Comparison of ENCODE assay signal across 8 mouse cellular contexts in the genomic region with DNA sequence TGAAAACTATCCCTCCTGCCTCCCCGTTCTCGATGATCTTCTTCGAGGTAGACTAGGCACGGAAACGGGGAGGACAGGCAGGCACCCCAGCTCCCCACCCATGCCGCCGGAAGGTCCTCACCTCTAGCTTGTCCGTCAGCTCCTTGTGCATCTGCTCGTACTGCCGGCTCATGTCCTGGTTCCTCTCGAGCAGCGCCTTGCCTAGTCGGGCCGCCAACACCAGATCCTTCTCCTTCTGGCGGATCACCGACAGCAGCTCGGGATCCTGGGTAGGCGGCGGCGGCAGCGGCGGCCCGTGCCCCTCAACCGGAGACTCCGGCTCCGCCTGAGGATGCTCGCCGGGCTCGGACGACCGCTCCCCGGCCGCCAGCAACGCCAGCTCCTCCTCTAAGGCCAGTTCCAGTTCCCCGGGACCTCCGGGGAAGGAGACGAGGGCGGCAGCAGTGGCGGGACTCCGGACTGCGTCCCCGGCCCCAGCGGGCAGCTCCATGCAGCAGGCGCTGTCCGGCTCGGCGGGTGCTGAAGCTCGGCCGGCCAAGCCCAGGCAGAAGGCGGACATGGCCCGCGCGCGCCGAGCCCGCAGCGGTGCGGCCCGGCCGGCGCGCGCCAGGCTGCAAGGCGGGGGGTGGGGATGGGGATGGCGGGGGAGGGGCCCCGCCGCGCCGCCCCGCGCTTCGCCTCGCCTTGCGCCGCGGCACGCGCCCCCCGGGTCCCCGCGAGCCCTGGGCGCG. TPM values are rescaled to one million over a fixed set of nuclear protein-coding genes. Genes with fewer than 3 reads are reported as not detected.
DNase-seq lines count a peak whose midpoint lies in the region; ATAC-seq lines count a peak whose summit lies in the region.

A gene (minus strand): TSS at position 621 of the 731 bp plus-strand sequence.

- H3K27ac ChIP-seq in heart, embryonic 12.5 days (ENCODE audit: poor library complexity, severe bottlenecking), result no peak within 1 kb of the TSS
- peak within 1 kb of the TSS; percentile 58; the same call in 1 of the 2 replicates for H3K27ac ChIP-seq in kidney, embryonic 16.5 days (ENCODE audit: low read length)
- H3K27ac ChIP-seq in liver, embryonic 13.5 days, result no peak within 1 kb of the TSS
- peak within 1 kb of the TSS; percentile 74 for H3K27ac ChIP-seq in stomach, embryonic 16.5 days (ENCODE audit: low read length)

- DNase-seq in CD4-positive, CD25-positive, alpha-beta regulatory T cell, adult 2 months (ENCODE audit: low read depth, low spot score), result peak; percentile 79
- peak; percentile 82 for DNase-seq in brain, adult 2 months (ENCODE audit: low read depth, low spot score)
- peak; percentile 5 for DNase-seq in fibroblast of lung, adult 2 months (ENCODE audit: low read depth)
- peak; percentile 52 for DNase-seq in liver, embryonic 13.5 days
- DNase-seq in neural tube, embryonic 10.5 days (ENCODE audit: extremely low spot score, low spot score), result peak; percentile 93

- H3K9me3 ChIP-seq in heart, embryonic 12.5 days (replicated peaks), result no peaks in the 10 kb centered on the region
- 0 out of 2 replicates have a peak, but pooled peaks cover 2% of the 10 kb centered on the region for H3K9me3 ChIP-seq in kidney, embryonic 16.5 days (ENCODE audit: low read length)
- H3K9me3 ChIP-seq in liver, embryonic 13.5 days (replicated peaks), result no peaks in the 10 kb centered on the region
- H3K9me3 ChIP-seq in stomach, embryonic 16.5 days (replicated peaks; ENCODE audit: control insufficient read depth, low read length), result no peaks in the 10 kb centered on the region

- peak within 1 kb of the TSS; percentile 66 for H3K4me3 ChIP-seq in heart, embryonic 12.5 days
- peak within 1 kb of the TSS; percentile 64 for H3K4me3 ChIP-seq in kidney, embryonic 16.5 days (ENCODE audit: low read length)
- H3K4me3 ChIP-seq in liver, embryonic 13.5 days (replicated peaks), result peak within 1 kb of the TSS; percentile 61
- H3K4me3 ChIP-seq in stomach, embryonic 16.5 days (replicated peaks; ENCODE audit: low read length), result peak within 1 kb of the TSS; percentile 60

- peaks cover 12% of the 10 kb centered on the region for H3K4me1 ChIP-seq in heart, embryonic 12.5 days (replicated peaks)
- peaks cover 14% of the 10 kb centered on the region for H3K4me1 ChIP-seq in kidney, embryonic 16.5 days (ENCODE audit: insufficient read depth, low read length)
- peaks cover 18% of the 10 kb centered on the region for H3K4me1 ChIP-seq in liver, embryonic 13.5 days (replicated peaks)
- peaks cover 9% of the 10 kb centered on the region for H3K4me1 ChIP-seq in stomach, embryonic 16.5 days (ENCODE audit: control insufficient read depth, insufficient read depth, low read length)

- peak within 1 kb of the TSS; percentile 100 for H3K4me2 ChIP-seq in heart, embryonic 12.5 days
- peak within 1 kb of the TSS; percentile 94 for H3K4me2 ChIP-seq in kidney, embryonic 16.5 days (replicated peaks; ENCODE audit: low read depth, low read length)
- peak within 1 kb of the TSS; percentile 86 for H3K4me2 ChIP-seq in liver, embryonic 13.5 days
- peak within 1 kb of the TSS; percentile 96 for H3K4me2 ChIP-seq in stomach, embryonic 16.5 days (ENCODE audit: low read depth, low read length)

- peaks cover 32% of the 10 kb centered on the region for H3K27me3 ChIP-seq in heart, embryonic 12.5 days (replicated peaks)
- peaks cover 29% of the 10 kb centered on the region for H3K27me3 ChIP-seq in kidney, embryonic 16.5 days (ENCODE audit: insufficient read depth, low read length)
- H3K27me3 ChIP-seq in liver, embryonic 13.5 days, result peaks cover 58% of the 10 kb centered on the region
- H3K27me3 ChIP-seq in stomach, embryonic 16.5 days (ENCODE audit: control insufficient read depth, insufficient read depth, low read length), result peaks cover 11% of the 10 kb centered on the region; the same call in 1 of the 2 replicates

- WGBS in heart, embryonic 12.5 days, result 2% methylated on average over 66 of the region's 83 CpGs
- 1% methylated on average over 44 of the region's 83 CpGs for WGBS in kidney, embryonic 16.5 days
- WGBS in liver, embryonic 13.5 days (ENCODE audit: insufficient replicate concordance), result 2% methylated on average over 75 of the region's 83 CpGs
- WGBS in stomach, embryonic 16.5 days, result under 1% methylated on average over 66 of the region's 83 CpGs

- no peaks in the 10 kb centered on the region for H3K36me3 ChIP-seq in heart, embryonic 12.5 days
- no peaks in the 10 kb centered on the region for H3K36me3 ChIP-seq in kidney, embryonic 16.5 days (ENCODE audit: insufficient read depth, low read length)
- H3K36me3 ChIP-seq in liver, embryonic 13.5 days, result no peaks in the 10 kb centered on the region
- no peaks in the 10 kb centered on the region for H3K36me3 ChIP-seq in stomach, embryonic 16.5 days (ENCODE audit: control insufficient read depth, insufficient read depth, low read length)

- ATAC-seq in heart, embryonic 12.5 days (ENCODE audit: insufficient number of reproducible peaks, low FRiP score), result peak; percentile 77
- peak; percentile 85 for ATAC-seq in kidney, embryonic 16.5 days (ENCODE audit: low FRiP score, low TSS enrichment)
- ATAC-seq in liver, embryonic 13.5 days (ENCODE audit: low read depth), result peak; percentile 66
- ATAC-seq in stomach, embryonic 16.5 days (ENCODE audit: insufficient read depth, low FRiP score), result peak; percentile 61; the same call in 1 of the 2 replicates

- H3K9ac ChIP-seq in heart, embryonic 12.5 days, result peak within 1 kb of the TSS; percentile 41
- peak within 1 kb of the TSS; percentile 49 for H3K9ac ChIP-seq in kidney, embryonic 16.5 days (replicated peaks; ENCODE audit: low read length)
- H3K9ac ChIP-seq in liver, embryonic 13.5 days, result peak within 1 kb of the TSS; percentile 15; the same call in 1 of the 2 replicates
- peak within 1 kb of the TSS; percentile 66 for H3K9ac ChIP-seq in stomach, embryonic 16.5 days (ENCODE audit: low read length)

RNA-seq across cellular contexts. Expression of the gene that starts here (rescaled TPM):
- 5.5 and 7.9 TPM in 2 replicates for polyA plus RNA-seq in heart, embryonic 12.5 days (2016; fragmentation: Nextera tagmentation; extraction: Ambion mirVana)
- polyA plus RNA-seq in kidney, embryonic 16.5 days (2015; fragmentation: Nextera tagmentation; extraction: Ambion mirVana), result 13.8 and 14.9 TPM in 2 replicates
- 1.6 and 2.0 TPM in 2 replicates for polyA plus RNA-seq in liver, embryonic 13.5 days (2015; fragmentation: Nextera tagmentation; extraction: Ambion mirVana)
- polyA plus RNA-seq in stomach, embryonic 16.5 days (2015; fragmentation: Nextera tagmentation; extraction: Ambion mirVana), result 12.5 and 14.5 TPM in 2 replicates

Comparison
In these comparisons a context has a peak if more than half of its experiments do, and no peak if none do; other contexts are left out.
1. DNase-seq: peak in every context shown above with its lines; median percentile 93 in neural tube, embryonic 10.5 days; 82 in brain, adult 2 months; 79 in CD4-positive, CD25-positive, alpha-beta regulatory T cell, adult 2 months; 52 in liver, embryonic 13.5 days; 5 in fibroblast of lung, adult 2 months.
2. H3K27ac ChIP-seq: peak in kidney, embryonic 16.5 days (single experiment) and stomach, embryonic 16.5 days (single experiment); none in heart, embryonic 12.5 days (single experiment) and liver, embryonic 13.5 days (single experiment).
3. H3K9ac ChIP-seq: peak in every context shown above with its lines; median percentile 66 in stomach, embryonic 16.5 days; 49 in kidney, embryonic 16.5 days; 41 in heart, embryonic 12.5 days; 15 in liver, embryonic 13.5 days.
4. Peak in every context shown above with its lines, with median percentiles within 50 percentile points of each other: ATAC-seq, H3K4me2 ChIP-seq and H3K4me3 ChIP-seq.